Mouse (Mus musculus): ENCODE data around the gene Rbm5. TPM values are rescaled to one million over a fixed set of nuclear protein-coding genes. Genes with fewer than 3 reads are reported as not detected.

The Rbm5 gene
- total and polyA plus RNA-seq, 3 experiments, result 67.6 to 85.3 (median 83.6) TPM

DNA sequence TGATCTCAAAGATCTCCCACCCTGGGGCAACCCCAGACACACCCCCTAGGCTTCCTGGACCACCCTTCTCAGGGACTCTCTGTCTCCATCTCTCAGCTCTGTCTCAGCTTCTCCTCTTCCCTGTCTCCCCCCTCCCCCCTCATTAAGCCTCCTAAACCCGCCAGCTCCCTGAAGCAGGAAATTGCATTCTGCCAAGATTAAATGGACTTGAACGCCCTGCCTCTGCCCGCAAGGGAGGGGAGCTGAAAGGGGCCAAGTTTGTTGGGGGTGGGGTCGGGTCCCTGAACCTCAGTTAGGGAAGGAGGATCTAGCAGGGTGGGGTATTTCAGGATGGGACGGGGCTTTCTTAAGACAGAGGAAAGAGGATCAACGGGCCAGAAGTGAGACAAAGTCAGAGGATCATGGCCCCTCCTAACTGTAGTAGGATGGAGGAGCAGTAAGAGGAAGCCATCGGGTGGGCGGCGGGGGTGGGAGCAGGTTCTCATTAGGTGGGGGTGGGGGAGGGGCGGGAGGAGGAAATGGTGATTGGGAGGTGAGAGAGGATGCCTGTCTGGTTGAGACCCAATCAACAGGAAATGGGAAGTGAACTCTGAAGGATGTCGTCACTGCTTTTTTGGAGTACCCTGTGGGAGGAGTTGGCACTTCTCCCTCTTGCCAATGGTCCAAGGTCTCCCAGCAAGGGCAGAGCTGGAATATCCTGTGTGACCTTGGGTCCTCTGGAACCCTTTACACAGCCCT, 46.8 kb downstream of the Rbm5 start:
- Histone ChIP-seq H3K4me3 (replicated peaks in 1 of 3; ENCODE audit: low read depth in 2 of 3, low read length in 2 of 3, poor library complexity in 1 of 3) (no peak overlapping the region), H3K4me1 (ENCODE audit: control insufficient read depth in 1 of 2, insufficient read depth in 2 of 2) (peaks cover 0 to 8% of the 10 kb centered on the region in 2 experiments; a peak in 2 of 4 replicates), H3K27me3 (replicated peaks) (peaks cover 88% of the 10 kb centered on the region), H3K36me3 (replicated peaks in 1 of 2; ENCODE audit: control insufficient read depth in 1 of 2, insufficient read depth in 1 of 2, low read length in 1 of 2) (no peaks in the 10 kb centered on the region), H3K9ac (ENCODE audit: insufficient read depth, low read depth) (no peak overlapping the region), H3K79me2 (replicated peaks; ENCODE audit: control insufficient read depth, extremely low read depth, insufficient read depth, poor library complexity, severe bottlenecking) (no peaks in the 10 kb centered on the region), H3K9me3 (replicated peaks; ENCODE audit: low read length) (no peaks in the 10 kb centered on the region), H3K27ac (ENCODE audit: insufficient read depth, low read depth) (no peak overlapping the region), H3K4me2 (ENCODE audit: insufficient read depth, low read depth, poor library complexity, severe bottlenecking) (no peak overlapping the region)
- in situ Hi-C loops (cut with MboI; ENCODE audit: low pct_ligation_motif_present, low pct_unique_long_range_greater_than_20kb, low sequenced_read_pairs), result no loop called here
- no peak for DNase-seq (ENCODE audit: extremely low read depth)
- dilution Hi-C loops (cut with MboI; ENCODE audit: extremely low pct_ligation_motif_present, extremely low pct_unique_long_range_greater_than_20kb, low sequenced_read_pairs), result no loop called here
- TF ChIP-seq TBP (conservative IDR thresholded peaks at IDR 0.05; ENCODE audit: low read depth, low read length), result no peak
- no peak for TF ChIP-seq ELF1 (IDR thresholded peaks at IDR 0.05; ENCODE audit: low read depth, low read length)
- TF ChIP-seq TCF12 (IDR thresholded peaks at IDR 0.05; ENCODE audit: low read depth, low read length), result no peak
- no peak for TF ChIP-seq RCOR1 (conservative IDR thresholded peaks at IDR 0.05; ENCODE audit: low read depth, low read length)
- no peak for TF ChIP-seq POLR2A (IDR thresholded peaks at IDR 0.05; ENCODE audit: low read depth, low read length)
- no peak for TF ChIP-seq CTCF (conservative IDR thresholded peaks at IDR 0.05 in 1 of 2, IDR thresholded peaks at IDR 0.05 in 1 of 2; ENCODE audit: low read depth in 2 of 2, low read length in 2 of 2)
- TF ChIP-seq NRF1 (IDR thresholded peaks at IDR 0.05; ENCODE audit: low read depth, low read length), result no peak
- no peak for TF ChIP-seq MAFK (IDR thresholded peaks at IDR 0.05; ENCODE audit: insufficient replicate concordance, low read length)

DNA sequence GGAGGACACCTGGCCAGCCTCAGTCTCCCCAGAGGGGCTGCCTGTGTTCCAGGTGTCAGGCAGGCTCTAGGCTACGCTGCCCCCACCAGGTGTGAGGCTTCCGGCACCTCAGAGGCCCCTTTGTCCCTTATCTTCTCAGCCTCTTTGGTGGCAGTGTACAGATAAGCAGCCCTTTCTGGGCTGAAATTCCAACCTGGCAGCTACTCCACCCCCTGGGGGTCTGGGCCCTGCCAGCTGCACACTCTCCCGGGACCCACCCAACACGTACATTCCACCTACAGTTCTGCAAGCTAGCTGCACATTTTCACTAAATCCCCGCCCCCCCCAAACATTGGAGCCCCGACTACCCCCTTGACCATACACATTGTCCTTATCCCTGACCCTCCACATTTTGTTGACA, 47.5 kb downstream of the Rbm5 start:
- dilution Hi-C loops (cut with MboI; ENCODE audit: extremely low pct_ligation_motif_present, extremely low pct_unique_long_range_greater_than_20kb, low sequenced_read_pairs), result no loop called here
- Histone ChIP-seq H3K27me3 (replicated peaks) (peaks cover 88% of the 10 kb centered on the region), H3K4me3 (replicated peaks in 1 of 3; ENCODE audit: low read depth in 2 of 3, low read length in 2 of 3, poor library complexity in 1 of 3) (no peak overlapping the region)

DNA sequence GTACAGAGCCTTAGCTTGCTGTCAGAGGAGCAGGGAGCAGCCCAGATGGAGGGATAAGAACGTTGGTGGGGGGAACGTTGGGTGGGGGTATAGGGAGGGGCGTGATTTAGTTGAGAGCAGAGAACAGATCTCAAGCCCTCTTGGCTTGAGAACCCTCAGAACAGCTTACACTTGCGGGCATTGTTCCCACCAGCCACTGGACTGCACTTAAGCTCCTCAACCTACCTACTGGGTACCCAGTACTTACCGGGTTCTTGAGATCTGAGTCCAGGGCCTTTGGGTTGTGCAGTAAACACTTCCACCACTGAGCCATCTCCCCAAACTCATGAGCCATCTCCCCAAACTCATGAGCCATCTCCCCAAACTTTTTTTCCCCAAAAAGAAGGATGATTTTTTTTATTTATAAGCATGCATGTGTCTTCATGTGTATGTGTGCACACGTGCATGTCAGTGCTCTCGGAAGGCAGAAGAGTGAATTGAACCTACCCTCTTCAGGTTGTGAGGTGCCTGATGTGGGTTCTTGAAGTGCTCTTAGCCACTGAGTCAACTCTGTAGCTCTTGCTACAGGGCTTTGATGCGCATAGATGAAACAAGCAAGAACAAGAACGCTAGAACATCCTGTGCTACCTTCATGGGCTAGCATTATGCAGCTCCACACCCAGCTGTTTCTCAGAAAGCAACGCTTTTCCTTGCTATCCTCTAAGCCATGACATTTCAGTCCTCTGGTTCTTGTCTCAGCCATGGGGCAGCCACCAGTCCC, 51.8 kb downstream of the Rbm5 start:
- Histone ChIP-seq H3K4me2 (ENCODE audit: insufficient read depth, low read depth, poor library complexity, severe bottlenecking) (no peak overlapping the region), H3K4me1 (ENCODE audit: control insufficient read depth in 1 of 2, insufficient read depth in 2 of 2) (peaks cover 0 to 13% of the 10 kb centered on the region in 2 experiments; a peak in 3 of 4 replicates), H3K4me3 (replicated peaks in 1 of 3; ENCODE audit: low read depth in 2 of 3, low read length in 2 of 3, poor library complexity in 1 of 3) (no peak overlapping the region), H3K36me3 (replicated peaks in 1 of 2; ENCODE audit: control insufficient read depth in 1 of 2, insufficient read depth in 1 of 2, low read length in 1 of 2) (no peaks in the 10 kb centered on the region), H3K9ac (ENCODE audit: insufficient read depth, low read depth) (no peak overlapping the region), H3K27ac (ENCODE audit: insufficient read depth, low read depth) (no peak overlapping the region), H3K9me3 (replicated peaks; ENCODE audit: low read length) (no peaks in the 10 kb centered on the region), H3K79me2 (replicated peaks; ENCODE audit: control insufficient read depth, extremely low read depth, insufficient read depth, poor library complexity, severe bottlenecking) (no peaks in the 10 kb centered on the region), H3K27me3 (replicated peaks) (peaks cover 92% of the 10 kb centered on the region)
- DNase-seq (ENCODE audit: extremely low read depth), result no peak
- TF ChIP-seq RAD21 (IDR thresholded peaks at IDR 0.05; ENCODE audit: low read depth, low read length) (no peak), NELFE (IDR thresholded peaks at IDR 0.05; ENCODE audit: low read depth, low read length) (no peak), MAFK (IDR thresholded peaks at IDR 0.05; ENCODE audit: insufficient replicate concordance, low read length) (no peak), CHD2 (IDR thresholded peaks at IDR 0.05; ENCODE audit: low read length) (no peak), POLR2A (IDR thresholded peaks at IDR 0.05; ENCODE audit: low read depth, low read length) (no peak), ELF1 (IDR thresholded peaks at IDR 0.05; ENCODE audit: low read depth, low read length) (no peak), MYC (IDR thresholded peaks at IDR 0.05; ENCODE audit: low read depth, low read length) (no peak), GABPA (IDR thresholded peaks at IDR 0.05; ENCODE audit: insufficient replicate concordance, low read depth, low read length) (no peak), POLR2AphosphoS2 (IDR thresholded peaks at IDR 0.05; ENCODE audit: low read depth, low read length) (no peak), PAX5 (IDR thresholded peaks at IDR 0.05; ENCODE audit: low read length) (no peak), NRF1 (IDR thresholded peaks at IDR 0.05; ENCODE audit: low read depth, low read length) (no peak), ZMIZ1 (IDR thresholded peaks at IDR 0.05; ENCODE audit: low read depth, low read length) (no peak), USF2 (conservative IDR thresholded peaks at IDR 0.05; ENCODE audit: low read depth, low read length) (no peak)
- in situ Hi-C loops (cut with MboI; ENCODE audit: low pct_ligation_motif_present, low pct_unique_long_range_greater_than_20kb, low sequenced_read_pairs), result no loop called here
- dilution Hi-C loops (cut with MboI; ENCODE audit: extremely low pct_ligation_motif_present, extremely low pct_unique_long_range_greater_than_20kb, low sequenced_read_pairs), result no loop called here

More for the DNA sequence above, 47.5 kb downstream of the Rbm5 start:
- Histone ChIP-seq H3K9me3 (replicated peaks; ENCODE audit: low read length) (no peaks in the 10 kb centered on the region), H3K4me1 (ENCODE audit: control insufficient read depth in 1 of 2, insufficient read depth in 2 of 2) (peaks cover 0 to 8% of the 10 kb centered on the region in 2 experiments; a peak in 2 of 4 replicates), H3K4me2 (ENCODE audit: insufficient read depth, low read depth, poor library complexity, severe bottlenecking) (no peak overlapping the region), H3K36me3 (replicated peaks in 1 of 2; ENCODE audit: control insufficient read depth in 1 of 2, insufficient read depth in 1 of 2, low read length in 1 of 2) (no peaks in the 10 kb centered on the region), H3K79me2 (replicated peaks; ENCODE audit: control insufficient read depth, extremely low read depth, insufficient read depth, poor library complexity, severe bottlenecking) (no peaks in the 10 kb centered on the region), H3K9ac (ENCODE audit: insufficient read depth, low read depth) (no peak overlapping the region), H3K27ac (ENCODE audit: insufficient read depth, low read depth) (no peak overlapping the region)
- no peak for DNase-seq (ENCODE audit: extremely low read depth)
- TF ChIP-seq NRF1 (IDR thresholded peaks at IDR 0.05; ENCODE audit: low read depth, low read length) (no peak), SMC3 (IDR thresholded peaks at IDR 0.05; ENCODE audit: low read depth, low read length) (no peak), SIN3A (IDR thresholded peaks at IDR 0.05; ENCODE audit: low read length) (no peak), ZC3H11A (IDR thresholded peaks at IDR 0.05; ENCODE audit: low read depth, low read length) (no peak), NELFE (IDR thresholded peaks at IDR 0.05; ENCODE audit: low read depth, low read length) (no peak), MYC (IDR thresholded peaks at IDR 0.05; ENCODE audit: low read depth, low read length) (no peak)
- in situ Hi-C loops (cut with MboI; ENCODE audit: low pct_ligation_motif_present, low pct_unique_long_range_greater_than_20kb, low sequenced_read_pairs), result no loop called here
